Mouse (Mus musculus) ZHBTc4 (cell line): ENCODE data around the gene Pias3.
"Not testable (repeated sequence)": the region's sequence is repeated elsewhere in the genome, so short reads cannot be mapped to it uniquely, and the experiment has no call there.

Experiments
- DNase-seq: peaks from one replicate; pipeline ENCODE4 v3.0.0-alpha.2; 2011; ENCODE audit warnings: low read depth, low spot score

The Pias3 gene

DNA sequence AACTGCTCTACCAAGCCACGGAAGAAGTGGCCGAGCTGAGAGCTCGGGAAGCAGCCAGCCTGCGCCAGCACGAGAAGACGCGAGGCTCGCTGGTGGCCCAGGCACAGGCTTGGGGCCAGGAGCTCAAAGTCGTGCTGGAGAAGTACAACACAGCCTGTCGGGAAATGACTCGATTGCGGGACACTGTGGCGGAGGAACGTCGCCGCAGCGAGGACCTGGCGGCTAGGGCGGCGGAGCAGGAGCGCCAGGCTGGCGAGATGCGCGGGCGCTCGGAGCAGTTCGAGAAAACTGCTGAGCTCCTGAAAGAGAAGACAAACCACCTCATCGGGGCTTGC, 11.4 kb upstream of the Pias3 start:
- DNase-seq = peak; percentile 53

DNA sequence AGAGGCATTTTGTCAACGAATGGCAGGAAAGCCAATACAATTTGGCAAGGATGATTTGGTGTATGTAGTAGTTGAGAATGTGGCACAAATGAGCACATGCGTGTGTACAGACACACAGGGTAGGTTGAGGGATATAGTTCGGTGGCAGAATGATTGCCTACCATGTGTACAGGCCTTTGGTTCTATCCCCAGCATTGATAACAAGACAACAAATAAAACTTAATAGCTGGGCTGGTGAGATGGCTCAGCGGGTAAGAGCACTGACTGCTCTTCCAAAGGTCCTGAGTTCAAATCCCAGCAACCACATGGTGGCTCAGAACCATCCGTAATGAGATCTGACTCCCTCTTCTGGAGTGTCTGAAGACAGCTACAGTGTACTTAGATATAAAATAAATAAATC, 10.1 kb upstream of the Pias3 start:
- not testable (repeated sequence) for DNase-seq

DNA sequence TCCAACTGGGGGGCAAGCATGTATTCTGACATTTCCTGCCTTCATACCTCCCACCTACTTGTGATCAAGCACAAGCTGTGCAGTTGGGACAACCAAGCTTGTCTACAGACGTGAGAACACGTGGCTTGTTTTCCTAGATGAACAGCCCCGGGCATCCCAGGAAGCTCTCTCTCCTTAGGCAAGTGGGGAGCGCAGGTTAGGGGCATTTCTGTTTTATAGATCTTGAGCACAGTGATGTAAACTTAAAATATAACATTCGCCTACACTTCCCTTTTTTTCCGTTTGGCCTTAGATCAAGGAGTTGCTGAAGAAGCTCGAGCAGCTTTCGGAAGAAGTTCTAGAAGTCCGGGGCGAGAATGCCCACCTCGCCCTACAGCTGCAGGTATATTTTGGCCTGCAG, 7.3 kb upstream of the Pias3 start:
- no peak for DNase-seq

DNA sequence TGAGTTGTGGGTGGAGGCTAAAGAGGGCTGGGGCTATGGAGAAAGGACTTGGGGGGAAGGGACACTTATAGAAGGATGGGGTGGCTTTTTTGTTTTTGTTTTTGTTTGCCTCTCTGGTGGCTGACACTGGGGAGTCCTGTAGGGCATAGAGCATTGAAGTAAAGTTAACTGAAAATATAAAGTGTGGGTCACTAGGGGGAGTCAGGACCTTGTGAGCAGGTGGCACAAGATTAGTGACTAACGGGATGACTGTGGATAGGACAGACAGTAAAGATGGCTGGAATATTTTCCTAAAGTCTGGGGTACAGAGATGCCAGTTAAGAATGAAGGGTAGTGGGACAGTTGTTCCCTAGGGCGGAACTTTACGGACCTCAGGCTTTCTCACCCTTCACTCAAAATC, 5.9 kb upstream of the Pias3 start:
- no peak for DNase-seq

DNA sequence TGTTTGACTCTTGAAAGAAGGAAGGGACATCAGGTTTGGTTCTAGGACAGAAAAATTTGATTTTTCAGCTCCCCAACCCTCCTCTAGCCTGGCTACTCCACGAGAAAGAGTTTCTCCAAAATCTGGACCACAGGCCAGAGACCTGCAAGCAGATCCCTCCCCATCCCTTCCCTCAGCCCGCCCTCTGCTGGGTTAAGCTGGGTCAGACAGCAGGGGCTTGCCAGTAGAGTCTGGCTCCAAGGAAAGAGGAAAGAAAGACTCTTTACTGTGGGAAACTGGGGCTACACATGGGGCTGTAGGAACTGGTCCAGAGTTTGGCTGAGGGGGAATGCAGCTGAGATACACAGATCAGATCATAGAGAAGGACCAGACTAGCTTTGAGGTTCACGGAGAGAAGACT, 3.7 kb upstream of the Pias3 start:
- DNase-seq = peak; percentile 78

DNA sequence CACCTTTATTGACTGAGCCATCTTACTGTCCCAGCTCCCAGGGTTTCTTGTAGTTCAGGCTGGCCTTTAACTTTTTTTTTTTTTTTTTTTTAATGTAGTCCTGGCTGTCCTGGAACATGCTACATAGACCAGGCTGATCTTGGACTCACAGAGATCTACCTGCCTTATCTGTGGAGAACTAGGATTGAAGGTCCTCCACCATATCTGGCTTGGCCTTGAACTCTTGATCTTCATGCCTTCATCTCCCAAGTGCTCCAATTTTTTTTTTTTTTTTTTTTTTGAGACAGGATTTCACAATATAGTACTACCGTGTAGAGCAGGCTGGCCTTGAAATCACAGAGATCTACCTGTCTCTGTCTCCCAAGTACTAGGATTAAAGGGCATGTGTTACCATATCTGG, 2.6 kb upstream of the Pias3 start:
- no peak for DNase-seq

DNA sequence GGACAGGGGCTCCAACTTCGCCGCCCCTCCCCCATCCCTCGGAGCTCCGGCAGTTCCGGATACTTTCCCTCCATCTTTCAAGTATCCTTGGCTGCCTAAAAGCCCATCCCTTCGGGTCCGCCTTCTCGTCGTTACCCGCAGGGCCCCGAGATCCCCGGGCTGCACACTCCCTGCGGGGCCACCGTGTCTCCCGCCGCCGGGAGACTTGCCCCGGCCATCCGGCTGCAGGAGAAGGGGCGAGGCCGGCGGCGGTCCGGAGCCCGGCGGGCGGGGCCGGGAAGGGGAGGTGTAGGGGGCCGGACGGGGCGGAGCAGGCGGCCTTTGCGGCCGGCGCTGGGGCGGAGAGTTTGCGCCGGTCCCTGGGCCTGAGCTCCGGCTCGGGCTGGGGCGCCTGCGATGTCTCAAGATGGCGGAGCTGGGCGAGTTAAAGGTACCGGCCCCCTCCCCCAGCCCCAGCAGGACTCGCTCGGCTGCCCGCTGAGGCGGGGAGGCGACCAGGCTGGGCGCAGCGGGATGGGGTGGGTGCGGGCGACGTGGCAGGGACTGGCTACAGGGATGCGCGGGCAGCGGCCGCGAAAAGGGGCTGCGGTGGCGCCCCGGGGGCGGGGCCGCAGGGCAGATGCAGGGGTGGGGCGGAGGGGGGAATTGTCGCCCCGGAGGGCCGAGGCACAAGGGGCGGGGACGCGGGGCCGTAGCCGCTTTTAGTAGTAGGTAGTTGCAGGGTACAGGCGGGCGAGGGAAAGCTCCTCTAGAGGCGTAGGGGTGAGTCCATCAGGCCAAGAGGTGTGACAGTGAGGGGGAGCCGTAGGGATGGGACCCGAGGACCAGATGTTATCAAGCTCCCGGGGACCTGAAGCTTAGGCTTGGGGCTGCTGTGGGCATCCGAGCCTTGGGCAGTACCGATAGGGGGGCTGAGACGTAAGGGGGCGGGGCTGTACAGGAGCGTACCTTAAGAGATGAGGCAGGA, 865 bp downstream of the Pias3 start:
- peak; percentile 97 for DNase-seq

DNA sequence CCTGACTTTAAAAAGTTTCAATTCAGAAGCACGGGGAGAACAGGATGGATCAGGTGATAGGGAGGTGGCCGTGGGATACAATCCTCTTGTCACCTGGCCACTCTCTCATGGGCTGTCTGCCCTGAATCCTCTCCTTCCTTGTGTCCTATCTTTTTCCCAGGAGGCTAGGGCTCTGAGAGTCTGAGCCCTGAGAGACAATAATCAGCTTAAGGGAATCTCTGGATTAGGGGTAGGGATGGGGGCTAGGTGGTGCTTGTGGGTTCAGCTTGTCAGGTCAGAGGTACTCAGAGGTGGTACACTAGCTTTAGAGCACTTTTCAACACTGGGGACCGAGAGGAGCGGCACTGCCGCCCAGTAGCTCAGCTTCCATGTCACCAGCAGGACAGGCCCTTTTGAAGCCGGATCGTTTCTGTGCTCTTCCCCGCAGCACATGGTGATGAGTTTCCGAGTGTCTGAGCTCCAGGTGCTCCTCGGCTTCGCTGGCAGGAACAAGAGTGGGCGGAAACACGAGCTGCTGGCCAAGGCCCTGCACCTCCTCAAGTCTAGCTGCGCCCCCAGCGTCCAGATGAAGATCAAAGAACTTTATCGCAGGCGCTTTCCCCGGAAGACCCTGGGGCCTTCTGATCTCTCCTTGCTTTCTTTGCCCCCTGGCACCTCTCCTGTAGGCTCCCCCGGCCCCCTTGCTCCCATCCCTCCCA, 3.0 kb downstream of the Pias3 start:
- no peak for DNase-seq

DNA sequence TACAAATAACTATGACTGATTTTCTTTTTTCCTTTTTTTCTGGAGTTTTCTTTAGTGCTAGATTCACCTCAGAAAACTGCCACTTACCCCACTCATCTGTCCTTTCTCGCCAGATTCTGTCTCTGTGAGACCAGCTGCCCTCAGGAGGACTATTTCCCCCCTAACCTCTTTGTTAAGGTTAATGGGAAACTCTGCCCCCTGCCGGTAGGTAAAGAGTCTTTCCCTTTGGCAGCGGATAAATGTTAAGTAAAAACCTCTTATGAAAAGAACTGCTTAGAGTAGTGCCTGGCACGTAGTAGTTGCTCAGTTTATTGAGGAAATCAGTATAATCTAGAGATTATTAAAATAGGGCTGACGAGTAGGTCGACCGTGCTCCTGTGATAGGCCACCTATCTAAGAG, 4.2 kb downstream of the Pias3 start:
- peak; percentile 76 for DNase-seq

DNA sequence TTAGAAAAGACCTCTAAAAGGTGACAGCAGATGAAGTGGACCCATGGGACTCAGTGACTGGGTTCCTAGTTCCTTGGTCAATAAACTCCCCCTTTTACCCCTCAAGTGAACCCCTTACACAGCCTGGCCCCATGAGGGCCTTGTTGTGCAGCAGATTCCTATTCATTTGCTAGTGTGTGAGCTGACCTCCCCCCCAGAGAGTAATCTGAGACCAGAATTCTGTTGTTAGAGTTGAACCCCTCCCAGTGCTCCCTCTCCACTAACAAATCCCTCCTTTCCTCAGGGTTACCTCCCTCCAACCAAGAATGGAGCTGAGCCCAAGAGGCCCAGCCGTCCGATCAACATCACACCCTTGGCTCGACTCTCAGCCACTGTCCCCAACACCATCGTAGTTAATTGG, 4.8 kb downstream of the Pias3 start:
- no peak for DNase-seq

DNA sequence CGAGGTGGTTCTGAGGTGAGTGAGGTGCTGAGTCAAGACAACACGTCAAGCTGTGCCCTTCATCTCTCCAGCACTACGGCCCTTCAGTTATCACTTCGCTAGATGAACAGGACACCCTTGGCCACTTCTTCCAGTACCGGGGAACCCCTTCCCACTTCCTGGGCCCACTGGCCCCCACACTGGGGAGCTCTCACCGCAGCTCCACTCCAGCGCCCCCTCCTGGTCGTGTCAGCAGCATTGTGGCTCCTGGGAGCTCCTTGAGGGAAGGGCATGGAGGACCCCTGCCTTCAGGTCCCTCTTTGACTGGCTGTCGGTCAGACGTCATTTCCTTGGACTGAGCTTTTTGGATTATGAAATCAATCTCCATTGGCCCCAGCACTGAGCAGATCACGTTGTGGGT, 8.6 kb downstream of the Pias3 start:
- DNase-seq = peak; percentile 52

DNA sequence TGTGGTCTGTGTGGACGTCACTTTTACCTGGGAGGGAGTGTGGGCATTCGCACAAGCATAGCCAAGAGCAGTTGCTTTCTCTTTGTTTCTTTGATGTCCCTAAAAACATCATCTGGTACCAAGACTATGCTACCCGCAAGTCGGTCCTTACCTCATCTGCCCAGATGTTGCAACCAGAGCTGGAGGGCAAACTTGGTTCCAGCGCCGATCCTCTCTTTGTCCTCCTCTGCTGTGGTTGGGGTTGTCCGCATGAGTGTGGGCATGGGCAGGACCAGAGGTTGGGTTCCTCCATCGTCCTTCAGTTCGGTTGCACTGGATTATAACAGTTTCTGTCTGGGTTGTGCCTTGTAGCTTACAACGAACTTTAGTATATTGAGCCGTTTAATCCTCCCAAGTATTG, 10.0 kb downstream of the Pias3 start:
- DNase-seq = no peak

DNA sequence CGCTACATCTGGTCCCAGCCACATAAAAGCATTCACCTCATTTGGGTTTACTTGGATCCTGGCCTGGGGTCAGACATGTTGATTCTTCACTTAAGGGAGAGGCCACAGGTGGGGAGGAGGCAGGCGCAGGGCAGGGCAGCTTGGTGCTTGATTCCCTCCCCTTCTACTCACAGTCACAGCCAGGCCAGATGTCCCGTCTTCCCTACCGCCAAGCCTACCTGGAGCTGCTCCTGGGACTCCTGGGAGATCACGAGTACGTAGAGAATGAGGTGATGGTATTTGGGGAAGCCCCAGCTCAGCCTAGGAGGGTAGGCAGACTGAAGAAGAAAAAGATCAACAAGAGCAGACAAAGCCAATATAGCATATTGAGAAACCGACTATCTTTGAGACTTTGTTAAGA, 10.8 kb downstream of the Pias3 start:
- no peak for DNase-seq

DNA sequence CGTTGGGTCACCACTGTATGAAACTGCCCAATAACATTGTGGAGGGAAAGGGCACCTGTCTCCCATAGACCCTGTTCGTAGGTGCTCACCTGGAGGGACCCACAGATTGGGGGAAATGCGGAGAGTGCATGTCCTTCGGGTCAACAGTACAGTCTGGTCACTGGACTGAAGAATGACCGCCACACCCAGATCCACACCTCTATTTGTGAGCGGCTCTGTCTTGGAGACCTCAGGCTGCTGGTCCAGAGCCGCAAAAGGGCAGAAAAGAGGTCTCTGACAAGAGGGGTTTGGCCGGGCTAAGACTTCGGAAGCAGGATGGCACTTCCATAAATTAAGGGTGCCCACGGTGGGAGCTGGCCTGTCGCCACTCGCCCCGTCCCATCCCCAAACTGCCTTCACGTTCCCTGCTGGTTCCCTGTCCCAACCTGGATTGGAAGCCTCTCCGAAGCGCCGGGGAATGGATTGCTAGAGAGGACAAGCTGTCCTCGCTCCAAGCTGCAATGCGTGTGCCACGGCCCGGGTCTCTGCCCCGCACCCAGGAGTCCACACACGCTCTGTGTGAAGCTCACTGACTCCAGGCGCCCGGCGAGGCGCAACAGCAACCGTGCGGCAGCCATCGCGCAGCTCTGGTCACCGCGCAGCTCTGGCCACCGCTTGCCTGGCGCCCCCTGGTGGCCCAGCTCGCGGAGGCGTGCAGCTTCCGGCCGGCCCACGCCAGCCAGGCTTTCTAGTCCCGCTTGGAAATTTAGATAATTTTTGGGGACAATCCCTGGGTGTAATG, 11.9 kb downstream of the Pias3 start, which contains the start of gene Nudt17:
TSS of gene Nudt17 (minus strand) at position 660 of the 781 bp plus-strand sequence.
- peak; percentile 87 for DNase-seq

DNA sequence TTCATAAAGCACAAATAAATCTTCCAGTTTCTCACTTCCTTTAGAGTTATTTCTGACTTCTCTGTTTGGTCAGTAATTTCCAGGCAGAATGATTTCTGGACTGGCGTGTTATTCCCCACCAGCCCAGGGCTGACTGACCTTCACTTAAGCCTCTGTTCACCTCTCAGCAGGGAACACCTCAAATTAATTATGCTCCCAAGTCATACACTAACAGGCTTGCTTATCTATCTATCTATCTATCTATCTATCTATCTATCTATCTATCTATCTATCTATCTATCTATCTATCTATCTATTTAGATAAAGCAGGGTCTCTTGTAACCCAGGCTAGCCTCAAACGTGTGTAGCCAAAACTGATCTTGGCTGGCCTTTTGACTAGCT, 12.5 kb downstream of the Pias3 start:
- no peak for DNase-seq

DNA sequence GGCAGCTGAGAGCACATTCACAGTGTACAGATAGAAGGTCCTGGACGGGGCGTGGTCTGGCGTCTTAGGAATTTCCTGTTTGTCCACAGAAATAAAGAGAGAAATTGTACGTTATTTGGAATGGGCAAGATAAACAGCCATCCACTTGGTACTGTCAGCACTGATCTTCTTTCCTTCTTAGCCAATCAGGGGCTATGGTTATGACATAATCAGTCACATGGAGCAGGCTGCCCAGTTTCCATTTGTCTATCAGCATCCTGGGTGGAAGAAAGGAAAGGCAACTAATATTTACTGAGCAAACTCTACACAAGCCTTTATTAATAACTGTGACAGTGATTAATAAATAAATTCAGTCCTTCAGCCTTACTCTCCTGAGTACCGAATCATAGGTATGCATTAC, 18.1 kb downstream of the Pias3 start:
- DNase-seq = no peak

DNA sequence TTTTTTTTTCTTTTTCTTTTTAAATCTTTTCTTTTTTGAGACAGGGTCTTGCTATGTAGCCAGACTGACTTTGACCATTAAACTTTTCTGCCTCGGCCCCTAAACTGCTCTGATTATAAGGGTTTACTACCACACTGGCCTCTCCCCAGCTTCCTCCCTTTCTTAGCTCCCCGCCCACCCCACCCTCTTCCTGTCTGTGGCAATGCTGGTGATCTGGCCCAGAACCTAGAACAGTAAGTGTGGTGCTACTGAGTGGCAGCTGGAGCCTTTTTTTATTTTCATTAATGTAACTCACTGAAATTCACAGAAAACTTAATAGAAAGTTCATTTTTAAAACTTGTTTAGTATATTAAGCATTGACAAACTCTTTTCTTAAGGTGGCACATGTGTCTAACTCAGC, 19.7 kb downstream of the Pias3 start:
- DNase-seq = no peak

DNA sequence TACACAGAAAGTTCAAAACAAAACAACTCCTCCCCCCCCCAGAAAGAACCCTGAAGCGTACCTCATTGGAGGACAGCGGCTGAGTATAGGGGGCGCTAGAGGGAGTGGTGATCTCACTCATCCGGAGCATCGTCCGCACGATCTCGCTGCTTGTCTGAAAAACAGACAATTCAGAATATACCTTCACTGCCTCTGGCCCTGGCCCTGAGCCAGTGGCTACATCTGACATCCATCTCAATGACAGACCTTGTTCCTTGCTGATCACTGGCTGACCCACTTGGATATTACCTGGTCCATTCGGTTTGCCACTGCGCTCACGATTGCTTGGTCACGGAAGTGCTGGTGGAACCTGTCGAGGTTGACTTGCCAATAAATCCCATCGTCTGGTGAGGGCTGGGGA, 23.0 kb downstream of the Pias3 start:
- peak; percentile 80 for DNase-seq

DNA sequence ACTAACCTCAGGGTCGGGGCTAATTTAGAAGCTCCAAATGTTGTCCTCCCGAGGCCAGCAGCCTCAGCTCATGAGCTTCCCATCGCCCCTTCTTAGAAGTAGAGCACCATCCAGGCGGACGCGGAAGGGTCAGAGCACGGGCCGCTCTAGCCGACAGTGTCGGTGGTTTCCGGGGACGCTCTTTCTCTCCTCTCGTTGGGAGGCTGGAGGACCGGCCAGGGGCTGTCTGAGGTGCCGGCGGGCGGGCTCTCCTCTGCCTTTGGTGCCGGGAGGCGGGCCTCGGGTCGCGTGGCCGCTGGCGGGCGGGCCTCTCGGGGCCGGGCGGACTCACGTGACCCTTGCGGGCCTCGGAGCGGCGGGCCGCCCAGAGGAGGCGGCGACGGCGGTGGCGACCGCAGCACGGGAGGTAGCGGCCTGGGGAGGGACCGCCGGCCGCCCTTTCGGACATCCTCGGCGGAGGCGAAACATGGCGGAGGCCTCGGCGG, 31.2 kb downstream of the Pias3 start, which contains the start of the genes Polr3c and Rnf115:
TSS of gene Polr3c (minus strand) at position 286 of the 485 bp plus-strand sequence.
TSS of gene Rnf115 (plus strand) at position 322 of the 485 bp plus-strand sequence.
- DNase-seq = peak; percentile 97

DNA sequence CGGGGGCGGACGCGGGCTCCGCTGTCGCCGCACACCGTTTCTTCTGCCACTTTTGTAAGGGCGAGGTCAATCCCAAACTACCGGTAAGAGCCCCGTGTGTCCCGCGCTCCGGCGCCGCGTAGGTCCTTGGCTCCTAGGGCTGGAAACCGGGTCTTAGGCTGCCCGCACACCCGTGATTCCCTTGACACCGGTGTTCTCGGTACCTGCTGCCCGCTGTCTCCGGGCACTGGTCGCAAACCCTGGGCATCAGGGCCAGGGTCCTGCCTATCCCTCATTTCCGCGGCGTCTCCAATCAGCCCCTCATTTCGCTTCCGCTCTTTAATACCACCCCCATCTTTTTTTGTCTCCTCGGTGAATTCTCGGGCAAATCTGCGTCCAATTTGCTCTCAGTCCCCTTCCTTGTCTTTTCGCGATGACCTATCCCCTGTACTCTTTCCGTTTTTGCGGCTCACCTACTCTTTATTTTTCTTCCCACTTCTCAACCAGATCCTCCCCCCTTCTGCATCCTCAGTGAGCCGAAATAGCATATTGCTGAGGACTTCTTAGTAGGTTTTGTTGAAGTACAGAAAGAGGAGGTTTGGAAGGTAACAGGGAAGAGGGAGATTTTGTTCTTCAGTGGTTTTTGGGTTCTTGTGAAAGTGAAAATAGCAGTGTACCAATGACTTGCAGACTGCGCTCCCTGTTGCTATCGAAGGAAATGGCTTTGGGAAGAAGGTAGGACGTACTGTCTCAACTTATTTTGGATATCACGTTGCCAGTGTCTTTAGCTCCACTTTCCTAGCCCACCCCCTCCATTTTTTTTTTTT, 31.8 kb downstream of the Pias3 start:
- no peak for DNase-seq
